Mouse (Mus musculus) lung, postnatal 14 days (tissue): ENCODE measurements around the gene Acap3.

Experiments
- DNase-seq: peaks from one replicate; pipeline ENCODE4 v3.0.0; 2021

Gene Acap3

GRCm38 (mm10) chr4:155891551-155892001 is at the start of gene Acap3, which contains the start of gene Pusl1:
Gene Acap3 (plus strand): TSS chr4:155891822.
Gene Pusl1 (minus strand): TSS chr4:155891781.
- peak; percentile 98 for DNase-seq

- no peak for DNase-seq
Measured at GRCm38 (mm10) chr4:155843231-155843630, 48.4 kb upstream of the Acap3 start.

- peak; percentile 97 for DNase-seq
Measured at GRCm38 (mm10) chr4:155846871-155847578, 44.6 kb upstream of the Acap3 start, which contains the start of gene Dvl1. Gene Dvl1 (plus strand): TSS chr4:155847402.

GRCm38 (mm10) chr4:155847591-155848352 is 43.9 kb upstream of the Acap3 start:
- peak; percentile 44 for DNase-seq

GRCm38 (mm10) chr4:155848434-155849095 is 43.1 kb upstream of the Acap3 start:
- no peak for DNase-seq

- DNase-seq = no peak
Measured at GRCm38 (mm10) chr4:155849391-155849790, 42.2 kb upstream of the Acap3 start.

- DNase-seq = no peak
Measured at GRCm38 (mm10) chr4:155849792-155850451, 41.7 kb upstream of the Acap3 start.

GRCm38 (mm10) chr4:155851368-155851767 is 40.3 kb upstream of the Acap3 start:
- DNase-seq = no peak

- DNase-seq = no peak
Measured at GRCm38 (mm10) chr4:155851951-155852411, 39.6 kb upstream of the Acap3 start.

GRCm38 (mm10) chr4:155853421-155853820 is 38.2 kb upstream of the Acap3 start:
- no peak for DNase-seq

GRCm38 (mm10) chr4:155854991-155855390 is 36.6 kb upstream of the Acap3 start:
- DNase-seq = no peak

GRCm38 (mm10) chr4:155856071-155856470 is 35.6 kb upstream of the Acap3 start:
- DNase-seq = no peak

- no peak for DNase-seq
Measured at GRCm38 (mm10) chr4:155856881-155857280, 34.7 kb upstream of the Acap3 start.

GRCm38 (mm10) chr4:155859318-155859717 is 32.3 kb upstream of the Acap3 start:
- peak; percentile 51 for DNase-seq

GRCm38 (mm10) chr4:155861787-155862186 is 29.8 kb upstream of the Acap3 start:
- DNase-seq = no peak

GRCm38 (mm10) chr4:155863001-155863400 is 28.6 kb upstream of the Acap3 start, which contains the start of gene Tas1r3:
Gene Tas1r3 (minus strand): TSS chr4:155863362.
- no peak for DNase-seq

GRCm38 (mm10) chr4:155868614-155869298 is 22.9 kb upstream of the Acap3 start:
- peak; percentile 30 for DNase-seq

GRCm38 (mm10) chr4:155869317-155870033 is 22.1 kb upstream of the Acap3 start, which contains the start of the genes Cptp and Ints11:
Gene Cptp (minus strand): TSS chr4:155869440.
Gene Ints11 (plus strand): TSS chr4:155869546.
- peak; percentile 97 for DNase-seq

GRCm38 (mm10) chr4:155871404-155871803 is 20.2 kb upstream of the Acap3 start:
- no peak for DNase-seq

GRCm38 (mm10) chr4:155883587-155883986 is 8.0 kb upstream of the Acap3 start:
- no peak for DNase-seq

GRCm38 (mm10) chr4:155886330-155886729 is 5.3 kb upstream of the Acap3 start:
- no peak for DNase-seq
